Comparison of ENCODE assay signal across 8 mouse cellular contexts in genomic region chr10:18371866-18372265, GRCm38 (mm10). TPM values are rescaled to one million over a fixed set of nuclear protein-coding genes. Genes with fewer than 3 reads are reported as not detected.
DNase-seq lines count a peak whose midpoint lies in the region; ATAC-seq lines count a peak whose summit lies in the region.

No protein-coding gene starts in this region.

- peak overlapping the region; percentile 4; the same call in 1 of the 2 replicates for H3K27ac ChIP-seq in hindbrain, embryonic 16.5 days (ENCODE audit: low read depth, low read length)
- H3K27ac ChIP-seq in midbrain, embryonic 15.5 days = no peak overlapping the region

- peak; percentile 63 for ATAC-seq in hindbrain, embryonic 16.5 days
- ATAC-seq in midbrain, embryonic 15.5 days (replicated peaks) = peak; percentile 79

- H3K4me2 ChIP-seq in hindbrain, embryonic 16.5 days (ENCODE audit: low read length) = peak overlapping the region; percentile 49
- H3K4me2 ChIP-seq in midbrain, embryonic 15.5 days = peak overlapping the region; percentile 42

- H3K4me3 ChIP-seq in hindbrain, embryonic 16.5 days (ENCODE audit: low read length) = peak overlapping the region; percentile 26
- peak overlapping the region; percentile 24 for H3K4me3 ChIP-seq in midbrain, embryonic 15.5 days

- H3K27me3 ChIP-seq in hindbrain, embryonic 16.5 days (replicated peaks; ENCODE audit: control insufficient read depth, insufficient read depth, low read length) = no peaks in the 10 kb centered on the region
- H3K27me3 ChIP-seq in midbrain, embryonic 15.5 days (replicated peaks) = no peaks in the 10 kb centered on the region; the same call in 1 of the 2 replicates

- H3K36me3 ChIP-seq in hindbrain, embryonic 16.5 days (ENCODE audit: control insufficient read depth, insufficient read depth, low read length) = no peaks in the 10 kb centered on the region
- no peaks in the 10 kb centered on the region for H3K36me3 ChIP-seq in midbrain, embryonic 15.5 days (replicated peaks)

- H3K4me1 ChIP-seq in hindbrain, embryonic 16.5 days (ENCODE audit: control insufficient read depth, insufficient read depth, low read depth, low read length) = peaks cover 14% of the 10 kb centered on the region
- H3K4me1 ChIP-seq in midbrain, embryonic 15.5 days = peaks cover 15% of the 10 kb centered on the region

- H3K9ac ChIP-seq in hindbrain, embryonic 16.5 days (ENCODE audit: low read depth, low read length) = 0 out of 2 replicates have a peak overlapping the region, but pooled peaks have one; percentile 23
- H3K9ac ChIP-seq in midbrain, embryonic 15.5 days = no peak overlapping the region

- DNase-seq in adrenal gland, postnatal 10 days = peak; percentile 20
- DNase-seq in adrenal gland, adult 18-20 months (ENCODE audit: low spot score in 2 of 2) = no peak
- peak; percentile 32 for DNase-seq in brain, adult 2 months (ENCODE audit: low read depth, low spot score)
- no peak for DNase-seq in spleen, postnatal 36 days (ENCODE audit: low spot score in 2 of 2)
- no peak for DNase-seq in right cerebral cortex, adult 2 months (ENCODE audit: low spot score in 2 of 2)
- DNase-seq in lung, postnatal 36 days = no peak

- 41% methylated on average over 13 of the region's 13 CpGs for WGBS in hindbrain, embryonic 16.5 days
- 48% methylated on average over 13 of the region's 13 CpGs for WGBS in midbrain, embryonic 15.5 days

- no peaks in the 10 kb centered on the region for H3K9me3 ChIP-seq in hindbrain, embryonic 16.5 days (ENCODE audit: control insufficient read depth, low read length)
- no peaks in the 10 kb centered on the region for H3K9me3 ChIP-seq in midbrain, embryonic 15.5 days

RNA-seq across cellular contexts. Expression of gene Nhsl1, which starts 53.1 kb away (rescaled TPM):
- 1 to 10 TPM; 7.3 to 8.1 TPM for total RNA-seq in adrenal gland, postnatal 10 days (2021)
- 1 to 10 TPM; 2.9 to 3.1 TPM for total RNA-seq in adrenal gland, adult 18-20 months (2021)
- 12.8 and 14.4 TPM in 2 replicates for polyA plus RNA-seq in hindbrain, embryonic 16.5 days (2015; fragmentation: Nextera tagmentation; extraction: Ambion mirVana)
- polyA plus RNA-seq in midbrain, embryonic 15.5 days (2015; fragmentation: Nextera tagmentation; extraction: Ambion mirVana) = 12.7 and 12.9 TPM in 2 replicates

Comparison
In these comparisons a context has a peak if more than half of its experiments do, and no peak if none do; other contexts are left out.
1. DNase-seq: peak in adrenal gland, postnatal 10 days (single experiment) and brain, adult 2 months (single experiment); none in adrenal gland, adult 18-20 months (0 of 2), spleen, postnatal 36 days (0 of 2), right cerebral cortex, adult 2 months (0 of 2) and lung, postnatal 36 days (single experiment).